Mouse (Mus musculus): ENCODE results near the gene Prickle4.
"Not testable (repeated sequence)": the region's sequence is repeated elsewhere in the genome, so short reads cannot be mapped to it uniquely, and the experiment has no call there.

Gene Prickle4

DNA sequence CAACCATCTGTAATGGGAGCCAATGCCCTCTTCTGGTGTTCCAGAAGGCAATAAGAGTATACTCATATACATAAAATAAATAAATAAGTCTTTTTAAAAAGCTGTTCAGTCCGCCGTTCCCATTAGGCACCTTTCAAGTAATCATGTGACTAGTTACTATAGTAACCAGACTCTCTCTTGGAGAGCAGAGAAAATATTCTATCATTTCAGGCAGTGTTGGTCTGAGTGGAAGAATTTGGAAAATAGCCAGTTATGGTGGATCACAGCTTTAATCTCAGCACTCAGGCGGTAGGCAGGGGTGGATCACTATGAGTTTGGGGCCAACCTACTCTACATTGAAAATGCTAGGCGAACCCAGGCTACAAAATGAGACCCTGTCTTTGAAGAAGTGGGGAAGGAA lies 25.4 kb downstream of the Prickle4 start:
- DNase-seq (ENCODE audit: low spot score), result no peak

DNA sequence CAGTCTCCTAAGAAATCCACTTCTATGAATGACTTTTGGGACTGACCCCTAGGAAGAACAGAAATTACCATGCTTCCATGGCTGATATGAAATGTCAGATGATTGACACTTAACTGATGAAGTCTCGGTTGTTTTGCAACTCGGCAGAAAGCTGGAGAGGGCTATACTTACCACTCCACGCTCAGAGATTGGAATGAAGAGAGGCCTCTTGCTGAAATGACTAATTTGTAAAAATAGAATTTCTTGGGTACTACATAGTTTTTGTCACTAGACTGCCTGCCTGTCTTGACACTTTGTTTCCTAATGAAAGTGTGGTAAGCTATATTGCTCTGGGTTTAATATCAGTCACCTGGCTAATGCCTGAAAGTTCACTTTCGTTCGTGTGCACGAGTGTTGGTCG lies 30.1 kb downstream of the Prickle4 start:
- no peak for DNase-seq (ENCODE audit: low spot score)

DNA sequence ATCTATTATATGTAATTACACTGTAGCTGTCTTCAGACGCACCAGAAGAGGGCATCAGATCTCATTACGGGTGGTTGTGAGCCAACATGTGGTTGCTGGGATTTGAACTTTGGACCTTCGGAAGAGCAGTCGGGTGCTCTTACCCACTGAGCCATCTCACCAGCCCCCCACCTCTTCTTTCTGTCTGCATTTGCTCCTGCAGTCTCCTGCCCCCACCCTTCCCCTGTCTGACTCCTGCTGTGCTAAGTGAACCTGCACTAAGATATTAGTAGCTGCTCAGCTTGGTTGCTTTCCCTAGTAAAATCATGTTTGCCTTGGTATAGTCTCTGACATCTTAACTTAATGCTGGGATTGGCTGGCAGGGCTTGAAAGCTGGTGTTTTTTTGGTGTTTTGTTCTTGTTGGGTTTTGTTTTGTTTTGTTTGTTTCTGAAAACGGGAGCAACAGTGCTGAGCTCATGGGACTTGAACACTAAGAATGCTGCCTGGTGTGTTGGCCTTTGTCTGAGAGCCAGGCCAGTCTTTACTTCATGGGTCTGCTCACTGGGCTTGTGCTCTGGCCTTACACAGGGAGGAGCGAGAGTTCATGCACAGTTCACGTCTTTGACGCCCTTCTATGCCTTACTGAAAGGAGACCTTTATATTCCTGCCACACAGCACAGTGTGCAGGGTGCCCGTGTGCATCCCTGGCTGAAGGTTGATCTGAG lies 31.4 kb downstream of the Prickle4 start:
- DNase-seq (ENCODE audit: low spot score), result peak; percentile 78

DNA sequence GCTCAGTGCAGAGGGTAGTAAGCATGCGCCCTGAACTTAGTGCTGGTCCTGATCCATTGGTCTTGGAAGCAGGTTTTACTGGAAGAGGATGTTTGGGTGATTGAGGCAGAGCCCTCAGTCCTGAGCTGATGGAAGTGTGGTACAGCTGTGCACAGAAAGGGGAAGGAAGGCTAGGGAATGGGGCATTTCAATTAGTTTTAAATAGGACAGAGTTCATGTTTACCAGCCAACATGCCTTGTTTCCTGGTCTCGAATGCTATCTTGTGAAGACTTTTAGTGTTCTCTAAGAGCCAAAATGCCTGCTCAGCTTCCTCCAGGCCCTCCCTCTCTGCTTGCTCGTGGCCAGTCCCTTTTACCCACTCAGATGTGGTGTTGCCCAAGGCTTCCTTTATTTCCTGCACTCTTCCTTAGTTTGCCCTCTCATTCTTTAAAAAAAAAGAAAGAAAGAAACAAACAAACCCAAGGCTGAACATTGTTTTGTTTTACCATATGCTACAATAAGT lies 35.7 kb downstream of the Prickle4 start:
- DNase-seq (ENCODE audit: low spot score), result no peak

DNA sequence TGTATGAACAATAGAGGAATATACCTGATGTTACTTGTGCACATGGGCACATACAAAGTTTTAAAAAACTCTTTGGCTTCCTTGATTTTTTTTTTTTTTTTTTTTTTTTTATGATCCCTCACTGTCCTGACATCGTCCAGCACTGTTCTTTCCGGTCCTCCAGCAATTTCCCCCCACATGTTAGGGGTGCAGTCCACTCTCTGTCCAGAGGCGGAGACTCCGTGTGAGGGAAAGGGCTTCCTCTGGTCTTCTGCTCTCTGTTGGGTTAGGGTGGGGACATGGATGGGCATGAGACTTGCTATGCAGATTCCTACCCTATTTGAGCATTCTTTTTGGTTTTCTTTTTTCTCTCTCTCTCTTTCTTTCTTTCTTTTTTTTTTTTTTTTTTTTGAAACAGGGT lies 36.6 kb downstream of the Prickle4 start:
- DNase-seq (ENCODE audit: low spot score), result no peak

DNA sequence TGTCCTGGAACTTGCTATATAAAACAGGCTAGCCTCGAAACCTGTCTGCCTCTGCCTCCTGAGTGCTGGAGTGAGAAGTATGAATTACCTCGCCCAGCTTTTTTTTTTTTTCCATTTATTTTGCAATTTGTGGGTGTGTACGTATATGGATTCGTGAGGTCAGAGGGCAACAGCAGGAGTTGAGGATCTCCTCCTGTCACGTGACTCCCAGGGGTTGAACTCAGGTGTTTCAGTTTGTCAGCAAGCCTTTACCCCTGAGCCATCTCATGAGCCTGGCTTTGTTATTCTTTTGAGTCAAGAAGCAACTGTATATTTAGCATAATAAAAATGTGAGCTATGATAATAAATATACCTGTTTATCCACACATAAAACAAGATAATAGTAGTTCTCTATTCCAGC lies 38.8 kb downstream of the Prickle4 start:
- DNase-seq (ENCODE audit: low spot score), result no peak

DNA sequence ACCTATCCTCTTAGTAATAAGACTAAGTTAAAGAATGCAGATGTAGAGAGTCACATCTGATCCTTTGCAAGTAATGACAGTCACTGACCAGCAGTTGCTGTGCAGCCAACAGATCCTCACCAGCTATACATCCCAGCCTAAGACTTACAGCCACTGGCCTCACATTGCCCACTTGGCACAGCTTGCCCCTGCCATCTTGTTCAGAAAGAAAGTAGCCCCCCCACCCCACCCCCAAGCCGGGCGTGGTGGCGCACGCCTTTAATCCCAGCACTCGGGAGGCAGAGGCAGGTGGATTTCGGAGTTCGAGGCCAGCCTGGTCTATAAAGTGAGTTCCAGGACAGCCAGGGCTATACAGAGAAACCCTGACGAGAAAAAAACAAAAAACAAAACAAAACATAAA lies 40.2 kb downstream of the Prickle4 start:
- not testable (repeated sequence) for DNase-seq (ENCODE audit: low spot score)

DNA sequence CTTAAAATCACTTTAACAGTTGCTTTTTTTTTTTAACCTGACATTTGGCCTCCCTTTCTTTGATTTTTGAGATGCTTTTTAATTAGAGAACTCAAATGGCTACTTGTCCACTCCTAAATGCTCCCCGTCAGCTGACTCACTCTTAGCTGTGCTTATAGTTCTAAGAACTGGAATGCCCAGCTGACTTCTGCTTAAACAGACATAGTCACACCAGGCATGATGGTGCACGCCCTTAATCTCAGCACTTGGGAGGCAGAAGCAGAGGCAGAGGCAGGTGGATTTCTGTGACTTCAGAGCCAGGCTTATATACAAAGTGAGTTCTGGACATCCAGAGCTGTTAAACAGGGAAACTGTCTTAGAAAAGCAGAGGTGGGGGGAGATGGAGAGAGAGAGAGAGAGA lies 42.6 kb downstream of the Prickle4 start:
- DNase-seq (ENCODE audit: low spot score), result no peak

DNA sequence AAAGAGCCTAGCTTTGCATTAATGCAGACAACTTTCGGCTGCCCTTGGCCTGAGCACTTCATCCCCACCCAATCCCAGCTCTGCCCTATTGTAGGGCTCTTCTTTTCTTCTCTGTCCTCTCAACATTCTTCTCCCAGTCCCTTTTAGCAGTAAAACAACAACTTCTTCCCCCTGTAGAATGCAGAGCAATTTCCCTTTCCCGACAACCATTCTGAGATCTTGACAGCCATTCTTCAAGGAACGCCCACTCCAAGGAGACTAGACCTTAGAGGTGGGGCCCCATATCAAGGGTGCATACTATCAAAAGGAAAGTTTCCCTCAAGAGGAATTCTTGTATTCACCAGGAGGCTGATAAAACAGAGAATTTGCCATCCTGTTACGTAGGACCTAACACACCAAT lies 45.6 kb downstream of the Prickle4 start:
- DNase-seq (ENCODE audit: low spot score), result no peak

DNA sequence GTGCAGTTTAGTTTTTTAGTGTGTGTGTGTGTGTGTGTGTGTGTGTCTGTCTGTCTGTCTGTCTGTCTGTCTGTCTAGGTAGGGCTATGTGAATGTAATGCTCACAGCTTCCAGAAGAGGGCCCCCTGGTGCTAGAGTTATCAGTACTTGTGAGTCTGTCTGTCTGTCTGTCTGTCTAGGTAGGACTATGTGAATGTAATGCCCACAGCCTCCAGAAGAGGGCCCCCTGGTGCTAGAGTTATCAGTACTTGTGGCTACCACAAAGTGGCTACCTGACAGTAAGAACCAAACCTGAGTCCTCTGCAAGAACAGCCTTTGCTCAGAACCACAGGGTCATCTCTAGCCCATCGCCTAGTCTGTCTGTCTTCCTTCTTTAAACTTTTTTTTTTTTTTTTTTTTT lies 47.9 kb downstream of the Prickle4 start:
- DNase-seq (ENCODE audit: low spot score), result peak; percentile 84

DNA sequence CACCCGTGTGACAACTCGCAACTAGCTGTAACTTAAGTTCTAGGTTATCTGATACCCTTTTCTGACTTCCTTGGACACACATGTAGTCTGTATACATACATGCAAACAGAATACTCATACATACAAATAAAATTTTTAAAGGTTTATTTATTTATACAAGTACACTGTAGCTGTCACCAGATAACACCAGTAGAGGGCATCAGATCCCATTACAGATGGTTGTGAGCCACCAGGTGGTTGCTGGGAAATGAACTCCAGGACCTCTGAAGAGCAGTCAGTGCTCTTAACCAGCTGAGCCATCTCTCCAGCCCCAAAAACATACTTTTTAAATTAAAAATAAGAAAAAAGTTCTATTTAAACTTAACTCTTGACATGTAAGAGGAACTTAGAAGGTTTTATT lies 51.5 kb downstream of the Prickle4 start:
- no peak for DNase-seq (ENCODE audit: low spot score)
